Mouse (Mus musculus) frontal cortex, adult 2 months (tissue): Measurements from ENCODE around the gene Mrgprb8. TPM values are rescaled to one million over a fixed set of nuclear protein-coding genes. Genes with fewer than 3 reads are reported as not detected.
"Not testable (repeated sequence)": the region's sequence is repeated elsewhere in the genome, so short reads cannot be mapped to it uniquely, and the experiment has no call there.

Source experiments
- DNase-seq, 2 experiments: peaks; one replicate each; pipeline ENCODE4 v3.0.0; 2022; ENCODE audit warnings: low spot score in 1 of 2; ENCODE audit errors: extremely low spot score in 1 of 2
- polyA plus RNA-seq: library from polyadenylated mRNA; depleted of rRNA; stranded (reverse); fragments of >200 nt; gene quantifications from 2 replicates; pipeline ENCODE4 v1.2.3, GENCODE M21; 2012; rRNA removed

Mrgprb8 gene
- polyA plus RNA-seq: not detected in 2 replicates

GRCm38 (mm10) chr7:48388226-48388625, at the start of gene Mrgprb8:
Gene Mrgprb8, plus strand, starts transcription at chr7:48388526.
- DNase-seq: no peak

- not testable (repeated sequence) for DNase-seq
Measured at GRCm38 (mm10) chr7:48435936-48436335, 47.6 kb downstream of the Mrgprb8 start.

GRCm38 (mm10) chr7:48436581-48436980, 48.3 kb downstream of the Mrgprb8 start:
- no peak for DNase-seq

Other genes with a start within 250 kb of the Mrgprb8 start
- not detected in 2 replicates for gene Mrgprb5, start 219.5 kb upstream of the Mrgprb8 start, polyA plus RNA-seq
- not detected in 2 replicates for gene Mrgprb4, start 189.2 kb upstream of the Mrgprb8 start, polyA plus RNA-seq
- gene Mrgprb1, start 67.8 kb downstream of the Mrgprb8 start, polyA plus RNA-seq: not detected in 2 replicates
- gene Mrgprx2, start 110.8 kb downstream of the Mrgprb8 start, polyA plus RNA-seq: not detected in 2 replicates
- not detected in 2 replicates for gene Mrgprb2, start 169.6 kb downstream of the Mrgprb8 start, polyA plus RNA-seq